Mouse (Mus musculus) hindbrain, embryonic 16.5 days (tissue): ENCODE measurements at regions not wholly inside any gene's neighbourhood (a gene's known extent, or its start where the extent isn't known, plus 50 kb on each side); places are given as distances from the start of the nearest gene placed in this dataset.

ENCODE experiments used
- ATAC-seq: fragments of 200-750 bp; cut with Nextera tagmentation; 2 replicates; pipeline ENCODE4 v1.8.0; 2017; ENCODE audit warnings: moderate TSS enrichment, moderate library complexity
- H3K27ac ChIP-seq: fragments of 300-500 bp; sonication (generic); 2 replicates; pipeline ENCODE4 v1.5.1; 2014; ENCODE audit warnings: low read depth, mild to moderate bottlenecking, control low read depth, low read length, moderate library complexity
- H3K27me3 ChIP-seq: fragments of 300-500 bp; sonication (generic); replicated peaks from 2 replicates; pipeline ENCODE4 v1.6.1; 2014; ENCODE audit warnings: low read length; ENCODE audit not compliant: control insufficient read depth, insufficient read depth
- H3K36me3 ChIP-seq: fragments of 300-500 bp; sonication (generic); 2 replicates; pipeline ENCODE4 v1.6.1; 2014; ENCODE audit warnings: mild to moderate bottlenecking, low read length, moderate library complexity, mixed read lengths; ENCODE audit not compliant: control insufficient read depth, insufficient read depth
- H3K4me1 ChIP-seq: fragments of 300-500 bp; sonication (generic); 2 replicates; pipeline ENCODE4 v1.6.1; 2014; ENCODE audit warnings: low read depth, low read length; ENCODE audit not compliant: control insufficient read depth, insufficient read depth
- H3K4me2 ChIP-seq: fragments of 300-500 bp; sonication (generic); 2 replicates; pipeline ENCODE4 v1.6.1; 2014; ENCODE audit warnings: mild to moderate bottlenecking, low read length, control low read depth, moderate library complexity
- H3K4me3 ChIP-seq: fragments of 300-500 bp; sonication (generic); 2 replicates; pipeline ENCODE4 v1.5.1; 2014; ENCODE audit warnings: mild to moderate bottlenecking, low read length, control low read depth, moderate library complexity
- H3K9ac ChIP-seq: fragments of 300-500 bp; sonication (generic); 2 replicates; pipeline ENCODE4 v1.6.1; 2014; ENCODE audit warnings: low read depth, mild to moderate bottlenecking, control low read depth, low read length, moderate library complexity
- H3K9me3 ChIP-seq: fragments of 300-500 bp; sonication (generic); 2 replicates; pipeline ENCODE4 v1.6.1; 2014; ENCODE audit warnings: mild to moderate bottlenecking, low read length, moderate library complexity; ENCODE audit not compliant: control insufficient read depth
- WGBS: fragments of 180-500 bp; shearing (Covaris S2); extraction: QIAGEN DNeasy Blood & Tissue Kit; methylation state at CpG from one replicate; pipeline ENCODE4 v1.1.7; 2014; 5-methylcytosine and 5-hydroxymethylcytosine counted together

- Histone ChIP-seq H3K9me3 (no peaks in the 10 kb centered on the region), H3K27ac (no peak overlapping the region), H3K36me3 (no peaks in the 10 kb centered on the region), H3K9ac (no peak overlapping the region), H3K4me1 (no peaks in the 10 kb centered on the region), H3K4me3 (no peak overlapping the region), H3K27me3 (no peaks in the 10 kb centered on the region), H3K4me2 (no peak overlapping the region)
- no peak for ATAC-seq
- 94% methylated on average over 1 of the region's 1 CpGs for WGBS
These were observed 103.3 kb upstream of the Usp47 start for GRCm38 (mm10) chr7:111919961-111920360.

- Histone ChIP-seq H3K4me3 (no peak overlapping the region), H3K9me3 (peaks cover 6% of the 10 kb centered on the region), H3K9ac (no peak overlapping the region), H3K4me2 (no peak overlapping the region), H3K4me1 (no peaks in the 10 kb centered on the region), H3K27ac (no peak overlapping the region), H3K36me3 (no peaks in the 10 kb centered on the region), H3K27me3 (no peaks in the 10 kb centered on the region)
- ATAC-seq, result no peak
- 89% methylated on average over 7 of the region's 7 CpGs for WGBS
These were observed 119.5 kb upstream of the Usp47 start for GRCm38 (mm10) chr7:111903741-111904231.

- H3K27ac ChIP-seq, result no peak overlapping the region
- H3K4me1 ChIP-seq, result no peaks in the 10 kb centered on the region
- ATAC-seq, result no peak
- H3K4me2 ChIP-seq, result no peak overlapping the region
- no peaks in the 10 kb centered on the region for H3K27me3 ChIP-seq
- H3K4me3 ChIP-seq, result no peak overlapping the region
- no peaks in the 10 kb centered on the region for H3K36me3 ChIP-seq
- no peak overlapping the region for H3K9ac ChIP-seq
- WGBS, result 93% methylated on average over 1 of the region's 1 CpGs
- peaks cover 6% of the 10 kb centered on the region for H3K9me3 ChIP-seq
These were observed 117.2 kb upstream of the Galnt18 start for GRCm38 (mm10) chr7:111897016-111897415.

GRCm38 (mm10) chr7:111896255-111896654 is 116.5 kb upstream of the Galnt18 start:
- 46% methylated on average over 5 of the region's 5 CpGs for WGBS
- peak; percentile 89 for ATAC-seq
- no peak overlapping the region for H3K4me3 ChIP-seq
- no peak overlapping the region for H3K9ac ChIP-seq
- no peaks in the 10 kb centered on the region for H3K27me3 ChIP-seq
- no peaks in the 10 kb centered on the region for H3K36me3 ChIP-seq
- H3K4me2 ChIP-seq, result peak overlapping the region; percentile 17; the same call in 1 of the 2 replicates
- no peak overlapping the region for H3K27ac ChIP-seq
- H3K4me1 ChIP-seq, result no peaks in the 10 kb centered on the region
- H3K9me3 ChIP-seq, result peaks cover 3% of the 10 kb centered on the region; the same call in 1 of the 2 replicates

- Histone ChIP-seq H3K27ac (no peak overlapping the region), H3K27me3 (no peaks in the 10 kb centered on the region), H3K4me3 (no peak overlapping the region), H3K9ac (no peak overlapping the region), H3K4me1 (no peaks in the 10 kb centered on the region), H3K36me3 (no peaks in the 10 kb centered on the region), H3K9me3 (no peaks in the 10 kb centered on the region), H3K4me2 (no peak overlapping the region)
- no peak for ATAC-seq
- 64% methylated on average over 2 of the region's 2 CpGs for WGBS
These were observed 103.2 kb upstream of the Galnt18 start for GRCm38 (mm10) chr7:111882991-111883390.

GRCm38 (mm10) chr7:111880067-111880675 is 100.4 kb upstream of the Galnt18 start:
- H3K36me3 ChIP-seq, result no peaks in the 10 kb centered on the region
- no peaks in the 10 kb centered on the region for H3K9me3 ChIP-seq
- whole genome bisulfite sequencing, result 78% methylated on average over 4 of the region's 4 CpGs
- H3K27me3 ChIP-seq, result no peaks in the 10 kb centered on the region
- no peak overlapping the region for H3K4me2 ChIP-seq
- ATAC-seq, result no peak
- H3K9ac ChIP-seq, result no peak overlapping the region
- H3K4me3 ChIP-seq, result no peak overlapping the region
- H3K4me1 ChIP-seq, result no peaks in the 10 kb centered on the region
- H3K27ac ChIP-seq, result no peak overlapping the region

GRCm38 (mm10) chr7:111877591-111877990 is 97.8 kb upstream of the Galnt18 start:
- Histone ChIP-seq H3K27ac (no peak overlapping the region), H3K4me1 (no peaks in the 10 kb centered on the region), H3K27me3 (no peaks in the 10 kb centered on the region), H3K9ac (no peak overlapping the region), H3K4me3 (no peak overlapping the region), H3K9me3 (no peaks in the 10 kb centered on the region), H3K4me2 (no peak overlapping the region), H3K36me3 (no peaks in the 10 kb centered on the region)
- no peak for ATAC-seq
- WGBS, result 89% methylated on average over 1 of the region's 1 CpGs

GRCm38 (mm10) chr7:111875949-111876348 is 96.2 kb upstream of the Galnt18 start:
- no peak overlapping the region for H3K27ac ChIP-seq
- WGBS, result 93% methylated on average over 1 of the region's 1 CpGs
- no peaks in the 10 kb centered on the region for H3K36me3 ChIP-seq
- no peak overlapping the region for H3K4me3 ChIP-seq
- no peaks in the 10 kb centered on the region for H3K9me3 ChIP-seq
- no peak overlapping the region for H3K9ac ChIP-seq
- H3K4me1 ChIP-seq, result no peaks in the 10 kb centered on the region
- no peak overlapping the region for H3K4me2 ChIP-seq
- H3K27me3 ChIP-seq, result no peaks in the 10 kb centered on the region
- ATAC-seq, result no peak

- no peaks in the 10 kb centered on the region for H3K36me3 ChIP-seq
- H3K4me1 ChIP-seq, result no peaks in the 10 kb centered on the region
- H3K9ac ChIP-seq, result no peak overlapping the region
- ATAC-seq, result no peak
- no peaks in the 10 kb centered on the region for H3K9me3 ChIP-seq
- WGBS, result 85% methylated on average over 6 of the region's 6 CpGs
- H3K4me3 ChIP-seq, result no peak overlapping the region
- H3K4me2 ChIP-seq, result no peak overlapping the region
- H3K27ac ChIP-seq, result no peak overlapping the region
- no peaks in the 10 kb centered on the region for H3K27me3 ChIP-seq
These were observed 89.6 kb upstream of the Galnt18 start for GRCm38 (mm10) chr7:111869337-111869736.
